Mouse (Mus musculus) embryonic facial prominence, embryonic 14.5 days (tissue): ENCODE measurements around the gene Cd3eap. TPM values are rescaled to one million over a fixed set of nuclear protein-coding genes. Genes with fewer than 3 reads are reported as not detected.

Experiments
- ATAC-seq: fragments of 200-750 bp; cut with Nextera tagmentation; 2 replicates; pipeline ENCODE4 v1.8.0; 2017; ENCODE audit warnings: low read depth, moderate number of reproducible peaks, moderate TSS enrichment
- DNase-seq: peaks from one replicate; pipeline ENCODE4 v3.0.0-alpha.2; 2015; ENCODE audit warnings: low spot score
- H3K27ac ChIP-seq: fragments of 300-500 bp; sonication (generic); replicated peaks from 2 replicates; pipeline ENCODE4 v1.5.1; 2014; ENCODE audit warnings: low read depth, mild to moderate bottlenecking, low read length, moderate library complexity
- H3K27me3 ChIP-seq: fragments of 300-500 bp; sonication (generic); replicated peaks from 2 replicates; pipeline ENCODE4 v1.6.1; 2014; ENCODE audit warnings: low read length; ENCODE audit not compliant: control insufficient read depth, insufficient read depth
- H3K36me3 ChIP-seq: fragments of 300-500 bp; sonication (generic); 2 replicates; pipeline ENCODE4 v1.6.1; 2014; ENCODE audit warnings: low read length, mixed read lengths; ENCODE audit not compliant: control insufficient read depth, insufficient read depth
- H3K4me1 ChIP-seq: fragments of 300-500 bp; sonication (generic); 2 replicates; pipeline ENCODE4 v1.6.1; 2014; ENCODE audit warnings: antibody characterized with exemption, low read length; ENCODE audit not compliant: control insufficient read depth, insufficient read depth
- H3K4me2 ChIP-seq: fragments of 300-500 bp; sonication (generic); 2 replicates; pipeline ENCODE4 v1.6.1; 2014; ENCODE audit warnings: low read depth, mild to moderate bottlenecking, low read length, moderate library complexity, mixed read lengths
- H3K4me3 ChIP-seq: fragments of 300-500 bp; sonication (generic); 2 replicates; pipeline ENCODE4 v1.5.1; 2014; ENCODE audit warnings: low read depth, mild to moderate bottlenecking, low read length
- H3K9ac ChIP-seq: fragments of 300-500 bp; sonication (generic); 2 replicates; pipeline ENCODE4 v1.6.1; 2014; ENCODE audit warnings: low read depth, mild to moderate bottlenecking, low read length, moderate library complexity, mixed read lengths
- H3K9me3 ChIP-seq: fragments of 300-500 bp; sonication (generic); 2 replicates; pipeline ENCODE4 v1.6.1; 2016; ENCODE audit warnings: low read length; ENCODE audit not compliant: control insufficient read depth
- WGBS: fragments of 180-500 bp; shearing (Covaris S2); extraction: QIAGEN DNeasy Blood & Tissue Kit; methylation state at CpG from one replicate; pipeline ENCODE4 v1.1.7; 2014; 5-methylcytosine and 5-hydroxymethylcytosine counted together
- polyA plus RNA-seq: library from polyadenylated mRNA; unstranded; fragments of >200 nt; fragmentation: Nextera tagmentation; extraction: Ambion mirVana; gene quantifications from 2 replicates; pipeline ENCODE4 v1.2.1, GENCODE M21; 2014

Gene Cd3eap
- polyA plus RNA-seq, 1 experiment from 2014 or later: 18.8 TPM

- Histone ChIP-seq H3K9ac (peak overlapping the region; percentile 66), H3K27ac (no peak overlapping the region), H3K36me3 (0 out of 2 replicates have a peak, but pooled peaks cover 13% of the 10 kb centered on the region), H3K4me1 (peaks cover 5% of the 10 kb centered on the region), H3K27me3 (no peaks in the 10 kb centered on the region; the same call in 1 of the 2 replicates), H3K4me3 (peak overlapping the region; percentile 41), H3K9me3 (no peaks in the 10 kb centered on the region), H3K4me2 (peak overlapping the region; percentile 80)
- ATAC-seq (peak; percentile 80), DNase-seq (peak; percentile 51)
- 14% methylated on average over 46 of the region's 46 CpGs for WGBS
Observed at GRCm38 (mm10) chr7:19369823-19370425, 10.6 kb upstream of the Cd3eap start.

GRCm38 (mm10) chr7:19368380-19368779 is 9.1 kb upstream of the Cd3eap start:
- Histone ChIP-seq H3K27ac (no peak overlapping the region), H3K36me3 (0 out of 2 replicates have a peak, but pooled peaks cover 7% of the 10 kb centered on the region), H3K9ac (no peak overlapping the region), H3K27me3 (no peaks in the 10 kb centered on the region; the same call in 1 of the 2 replicates), H3K4me3 (no peak overlapping the region), H3K4me2 (no peak overlapping the region), H3K4me1 (peaks cover 5% of the 10 kb centered on the region), H3K9me3 (no peaks in the 10 kb centered on the region)
- ATAC-seq (no peak), DNase-seq (peak; percentile 38)
- 21% methylated on average over 16 of the region's 16 CpGs for WGBS

DNA sequence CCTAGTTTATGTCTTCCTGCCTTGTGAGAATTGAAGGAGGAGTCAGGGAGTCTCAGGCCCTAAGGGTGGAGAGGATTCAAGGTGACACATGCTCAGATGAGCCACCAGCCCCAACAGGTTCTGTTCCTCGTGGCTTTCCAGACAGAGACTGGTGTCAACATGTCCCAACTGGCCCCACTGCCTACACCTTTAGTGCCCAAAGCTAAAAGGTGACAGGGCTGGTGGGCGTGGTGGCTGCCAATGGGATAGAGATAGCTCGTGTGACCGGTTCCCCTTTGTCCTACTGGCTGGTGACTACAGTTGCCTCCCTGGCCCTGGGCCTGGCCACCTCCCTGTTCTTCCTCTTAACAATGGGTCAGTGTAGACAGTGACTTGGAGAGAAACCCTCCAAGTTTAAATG is 6.1 kb upstream of the Cd3eap start:
- WGBS: 70% methylated on average over 4 of the region's 4 CpGs
- H3K9ac ChIP-seq: no peak overlapping the region
- H3K4me3 ChIP-seq: no peak overlapping the region
- H3K4me1 ChIP-seq: peaks cover 8% of the 10 kb centered on the region
- ATAC-seq: no peak
- no peaks in the 10 kb centered on the region; the same call in 1 of the 2 replicates for H3K27me3 ChIP-seq
- no peaks in the 10 kb centered on the region for H3K9me3 ChIP-seq
- no peak overlapping the region for H3K27ac ChIP-seq
- DNase-seq: peak; percentile 81
- 0 out of 2 replicates have a peak, but pooled peaks cover under 1% of the 10 kb centered on the region for H3K36me3 ChIP-seq
- no peak overlapping the region for H3K4me2 ChIP-seq

GRCm38 (mm10) chr7:19363881-19364280 is 4.6 kb upstream of the Cd3eap start:
- DNase-seq: peak; percentile 79
- Histone ChIP-seq H3K4me2 (peak overlapping the region; percentile 13), H3K4me3 (no peak overlapping the region), H3K36me3 (no peaks in the 10 kb centered on the region), H3K27me3 (no peaks in the 10 kb centered on the region), H3K9me3 (no peaks in the 10 kb centered on the region), H3K4me1 (peaks cover 3% of the 10 kb centered on the region; the same call in 1 of the 2 replicates), H3K27ac (0 out of 2 replicates have a peak overlapping the region, but pooled peaks have one; percentile 30), H3K9ac (no peak overlapping the region)
- peak; percentile 7; the same call in 1 of the 2 replicates for ATAC-seq
- WGBS: 7% methylated on average over 12 of the region's 18 CpGs

DNA sequence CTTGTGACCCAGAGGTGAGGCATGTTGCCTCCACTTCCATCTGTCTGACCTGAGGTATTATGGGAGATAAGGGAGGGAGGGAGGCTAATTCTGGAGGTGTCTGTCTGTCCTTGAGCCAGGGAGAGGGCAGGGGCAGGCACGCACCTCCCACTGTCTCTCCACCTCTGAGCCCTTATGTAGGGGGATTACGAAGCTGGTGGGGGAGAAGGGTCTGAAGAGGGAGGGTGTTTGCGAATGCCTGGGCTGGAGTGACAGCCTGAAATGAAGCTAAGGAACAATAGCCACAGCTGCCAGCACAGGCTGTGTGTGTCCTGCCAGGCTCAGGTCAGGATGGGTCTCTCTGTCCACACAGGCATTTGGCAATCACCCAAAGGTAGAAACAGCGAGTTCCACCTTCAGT is 3.0 kb upstream of the Cd3eap start:
- ATAC-seq: no peak
- Histone ChIP-seq H3K4me3 (peak overlapping the region; percentile 72), H3K27me3 (no peaks in the 10 kb centered on the region), H3K9me3 (no peaks in the 10 kb centered on the region), H3K9ac (no peak overlapping the region), H3K4me2 (peak overlapping the region; percentile 91), H3K36me3 (peaks cover under 1% of the 10 kb centered on the region; the same call in 1 of the 2 replicates), H3K4me1 (peaks cover 8% of the 10 kb centered on the region; the same call in 1 of the 2 replicates), H3K27ac (no peak overlapping the region)
- no peak for DNase-seq
- WGBS: 36% methylated on average over 4 of the region's 4 CpGs

GRCm38 (mm10) chr7:19361720-19362119 is 2.4 kb upstream of the Cd3eap start:
- ATAC-seq: no peak
- H3K36me3 ChIP-seq: peaks cover 6% of the 10 kb centered on the region; the same call in 1 of the 2 replicates
- H3K4me1 ChIP-seq: peaks cover 8% of the 10 kb centered on the region; the same call in 1 of the 2 replicates
- peak overlapping the region; percentile 75 for H3K9ac ChIP-seq
- DNase-seq: peak; percentile 79
- H3K27me3 ChIP-seq: no peaks in the 10 kb centered on the region
- H3K4me3 ChIP-seq: peak overlapping the region; percentile 72
- 13% methylated on average over 16 of the region's 16 CpGs for WGBS
- peak overlapping the region; percentile 56 for H3K27ac ChIP-seq
- H3K4me2 ChIP-seq: peak overlapping the region; percentile 91
- no peaks in the 10 kb centered on the region for H3K9me3 ChIP-seq

- H3K4me2 ChIP-seq: peak overlapping the region; percentile 91
- peaks cover 10% of the 10 kb centered on the region for H3K36me3 ChIP-seq
- H3K9ac ChIP-seq: peak overlapping the region; percentile 75
- ATAC-seq (peak; percentile 70), DNase-seq (peak; percentile 96)
- WGBS: 1% methylated on average over 21 of the region's 27 CpGs
- no peaks in the 10 kb centered on the region for H3K27me3 ChIP-seq
- H3K9me3 ChIP-seq: no peaks in the 10 kb centered on the region
- peaks cover 8% of the 10 kb centered on the region; the same call in 1 of the 2 replicates for H3K4me1 ChIP-seq
- peak overlapping the region; percentile 75 for H3K27ac ChIP-seq
- H3K4me3 ChIP-seq: peak overlapping the region; percentile 72
Observed at GRCm38 (mm10) chr7:19360944-19361343, 1.7 kb upstream of the Cd3eap start.

DNA sequence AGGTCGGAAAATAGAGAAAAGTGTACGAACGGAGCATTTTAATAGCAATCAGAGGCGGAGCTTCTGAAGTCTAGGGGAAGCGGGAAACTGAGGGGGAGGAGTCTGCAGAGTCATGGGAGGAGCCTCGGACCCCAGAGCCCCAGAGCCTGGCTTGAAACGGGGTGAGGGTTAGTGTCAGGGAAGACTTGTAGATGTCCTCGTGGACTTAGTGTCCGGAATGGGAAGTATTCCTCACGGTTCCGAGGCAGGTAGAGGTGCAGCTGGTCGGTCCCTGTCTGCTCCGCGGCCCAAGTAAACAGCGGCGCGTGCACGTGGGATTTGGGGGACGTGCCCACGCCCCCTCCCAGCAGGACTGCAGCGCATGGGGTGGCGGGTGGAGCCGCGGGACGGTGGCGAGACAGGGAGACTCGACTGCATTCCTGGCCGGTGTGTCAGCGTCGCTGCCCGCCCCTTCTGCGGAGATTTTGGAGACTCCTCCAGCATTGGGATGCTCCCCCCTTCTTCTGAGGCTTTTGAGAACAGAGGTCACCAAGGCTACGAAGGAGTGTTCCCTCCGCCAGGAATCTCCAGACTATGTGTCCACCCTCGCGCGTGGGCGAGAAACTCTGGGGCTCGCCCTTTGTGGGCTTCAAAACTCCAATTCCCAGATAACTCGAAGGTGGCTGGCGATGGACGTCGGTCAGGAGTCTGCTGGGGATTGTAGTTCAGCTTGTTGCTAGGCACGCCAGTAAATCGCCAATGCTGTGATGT is 784 bp upstream of the Cd3eap start:
- Histone ChIP-seq H3K27me3 (no peaks in the 10 kb centered on the region), H3K4me3 (peak overlapping the region; percentile 72), H3K36me3 (peaks cover 16% of the 10 kb centered on the region), H3K4me1 (peaks cover 8% of the 10 kb centered on the region; the same call in 1 of the 2 replicates), H3K9ac (peak overlapping the region; percentile 75), H3K4me2 (peak overlapping the region; percentile 91), H3K9me3 (no peaks in the 10 kb centered on the region), H3K27ac (peak overlapping the region; percentile 75)
- ATAC-seq (peak; percentile 65), DNase-seq (peak; percentile 89)
- 2% methylated on average over 34 of the region's 45 CpGs for WGBS
